Mouse (Mus musculus) testis, adult 2 months (tissue): ENCODE data around the gene Metrn.

ENCODE experiments used
- CTCF ChIP-seq: fragments of 200-500 bp; IDR thresholded peaks from 2 replicates; pipeline ENCODE4 v1.5.1; 2012; ENCODE audit warnings: low read depth, mild to moderate bottlenecking, inconsistent platforms, low read length, moderate library complexity; ENCODE audit not compliant: control insufficient read depth, insufficient read depth, insufficient replicate concordance
- POLR2A ChIP-seq: fragments of 200-500 bp; IDR thresholded peaks from 2 replicates; pipeline ENCODE4 v1.6.1; 2012; ENCODE audit warnings: low read depth, mild to moderate bottlenecking, inconsistent platforms, low read length, moderate library complexity; ENCODE audit not compliant: control insufficient read depth

DNA sequence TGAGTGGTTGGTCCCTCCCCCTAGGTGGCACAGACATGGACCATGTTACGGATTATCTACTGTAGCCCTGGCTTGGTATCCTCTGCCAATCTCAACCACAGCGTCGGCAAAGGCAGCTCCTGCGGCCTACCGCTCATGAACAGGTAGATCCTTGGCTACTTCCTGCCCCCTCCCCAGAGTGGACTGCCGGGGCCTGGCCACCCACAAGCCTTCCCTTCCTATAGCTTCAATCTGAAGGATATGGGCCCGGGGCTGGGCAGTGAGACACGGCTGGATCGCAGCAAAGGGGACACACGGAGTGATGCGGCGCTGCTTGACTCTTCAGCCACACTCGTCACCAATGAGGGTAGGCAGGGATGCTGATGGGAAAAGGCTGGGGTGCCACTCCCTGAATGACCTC lies 30.1 kb upstream of the Metrn start:
- TF ChIP-seq CTCF (no peak), POLR2A (no peak)
